Mouse (Mus musculus): ENCODE data around the gene Spcs3. TPM values are rescaled to one million over a fixed set of nuclear protein-coding genes. Genes with fewer than 3 reads are reported as not detected.
A peak's percentile ranks its signal among the peaks of the same experiment; 100 is the strongest.

Spcs3 gene
- polyA plus RNA-seq (2016; fragmentation: Nextera tagmentation; extraction: Ambion mirVana), result 76.5 and 79.0 TPM in 2 replicates

- Histone ChIP-seq H3K4me2 (replicated peaks) (peak within 1 kb of the TSS; percentile 56), H3K4me3 (peak within 1 kb of the TSS; percentile 89), H3K9ac (replicated peaks) (peak within 1 kb of the TSS; percentile 91), H3K9me3 (no peaks in the 10 kb centered on the region), H3K36me3 (no peaks in the 10 kb centered on the region), H3K4me1 (peaks cover 16% of the 10 kb centered on the region), H3K27ac (replicated peaks) (peak within 1 kb of the TSS; percentile 82), H3K27me3 (no peaks in the 10 kb centered on the region)
- peak; percentile 94 for ATAC-seq (ENCODE audit: low FRiP score, low read depth)
- WGBS, result under 1% methylated on average over 82 of the region's 89 CpGs
These were observed at the start of gene Spcs3, which contains the start of gene Asb5 for GRCm38 (mm10) chr8:54529382-54530296. Gene Spcs3, minus strand, starts transcription at chr8:54529998. Gene Asb5, plus strand, starts transcription at chr8:54529580.

- Histone ChIP-seq H3K4me1 (no peaks in the 10 kb centered on the region), H3K4me2 (replicated peaks) (no peak overlapping the region), H3K4me3 (no peak overlapping the region), H3K36me3 (no peaks in the 10 kb centered on the region), H3K27me3 (no peaks in the 10 kb centered on the region), H3K9ac (replicated peaks) (no peak overlapping the region), H3K9me3 (no peaks in the 10 kb centered on the region), H3K27ac (replicated peaks) (no peak overlapping the region)
- no peak for ATAC-seq (ENCODE audit: low FRiP score, low read depth)
- 70% methylated on average over 15 of the region's 15 CpGs for WGBS
These were observed 41.1 kb upstream of the Spcs3 start for GRCm38 (mm10) chr8:54570618-54571609.

GRCm38 (mm10) chr8:54567168-54567567 lies 37.4 kb upstream of the Spcs3 start:
- no peak for ATAC-seq (ENCODE audit: low FRiP score, low read depth)
- Histone ChIP-seq H3K36me3 (no peaks in the 10 kb centered on the region), H3K9me3 (no peaks in the 10 kb centered on the region), H3K9ac (replicated peaks) (no peak overlapping the region), H3K27ac (replicated peaks) (no peak overlapping the region), H3K4me2 (replicated peaks) (no peak overlapping the region), H3K27me3 (no peaks in the 10 kb centered on the region), H3K4me1 (no peaks in the 10 kb centered on the region), H3K4me3 (no peak overlapping the region)
- 82% methylated on average over 2 of the region's 2 CpGs for WGBS

DNA sequence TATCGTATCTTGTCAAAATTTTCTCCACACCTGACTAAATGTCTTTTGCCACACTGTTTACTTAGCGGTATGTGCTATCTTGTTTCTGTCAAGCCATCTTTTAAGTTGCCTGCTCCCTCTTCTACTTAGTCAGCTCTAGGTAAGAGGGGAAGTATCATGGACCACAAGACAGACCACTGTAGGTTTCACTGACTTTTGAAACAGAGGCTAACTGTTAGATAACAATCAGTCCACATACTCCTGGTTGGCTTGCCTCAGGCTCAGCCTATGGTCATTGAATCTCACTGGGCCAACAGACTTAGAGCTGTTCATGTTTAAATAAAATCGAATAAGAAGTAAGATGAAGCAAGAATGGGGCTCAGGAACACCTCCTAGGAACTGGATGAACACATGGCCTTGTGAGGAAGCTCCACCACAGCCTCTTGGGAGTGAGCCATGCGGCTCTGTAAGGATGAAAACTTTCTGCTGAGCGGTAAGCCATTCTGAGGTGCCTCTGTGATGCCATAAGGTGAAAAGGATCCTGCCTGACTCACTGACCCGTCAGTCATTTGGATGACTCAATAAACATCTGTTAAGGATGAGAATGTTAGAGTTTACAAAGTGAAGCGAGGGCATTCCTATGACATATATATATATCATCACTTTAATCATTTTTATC lies 35.9 kb upstream of the Spcs3 start:
- ATAC-seq (ENCODE audit: low FRiP score, low read depth), result no peak
- Histone ChIP-seq H3K9ac (replicated peaks) (no peak overlapping the region), H3K4me3 (no peak overlapping the region), H3K9me3 (no peaks in the 10 kb centered on the region), H3K27me3 (no peaks in the 10 kb centered on the region), H3K27ac (replicated peaks) (no peak overlapping the region), H3K36me3 (no peaks in the 10 kb centered on the region), H3K4me2 (replicated peaks) (no peak overlapping the region), H3K4me1 (no peaks in the 10 kb centered on the region)
- WGBS, result 91% methylated on average over 7 of the region's 7 CpGs

DNA sequence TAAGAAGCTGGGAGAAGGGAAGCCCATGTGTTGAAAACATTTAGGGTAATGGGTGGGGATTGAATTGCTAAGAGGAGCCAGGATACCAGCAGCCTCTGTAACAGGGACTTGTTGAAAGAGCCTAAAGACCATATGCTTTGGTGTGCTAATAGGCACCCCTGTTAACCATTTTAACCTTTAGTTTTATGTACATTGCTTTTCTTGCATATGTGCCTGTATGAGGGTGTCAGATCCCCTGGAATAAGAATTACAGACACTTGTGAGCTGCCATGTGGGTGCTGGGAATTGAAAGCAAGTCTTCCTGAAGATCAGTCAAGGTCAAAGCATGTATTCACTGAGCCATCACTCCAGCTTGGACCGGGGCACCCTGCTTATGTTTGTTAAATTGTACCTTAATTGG lies 35.4 kb upstream of the Spcs3 start:
- no peaks in the 10 kb centered on the region for H3K27me3 ChIP-seq
- no peak overlapping the region for H3K4me2 ChIP-seq (replicated peaks)
- 100% methylated on average over 1 of the region's 1 CpGs for WGBS
- H3K27ac ChIP-seq (replicated peaks), result no peak overlapping the region
- H3K9ac ChIP-seq (replicated peaks), result no peak overlapping the region
- no peaks in the 10 kb centered on the region for H3K4me1 ChIP-seq
- ATAC-seq (ENCODE audit: low FRiP score, low read depth), result no peak
- no peak overlapping the region for H3K4me3 ChIP-seq
- H3K36me3 ChIP-seq, result no peaks in the 10 kb centered on the region
- no peaks in the 10 kb centered on the region for H3K9me3 ChIP-seq

DNA sequence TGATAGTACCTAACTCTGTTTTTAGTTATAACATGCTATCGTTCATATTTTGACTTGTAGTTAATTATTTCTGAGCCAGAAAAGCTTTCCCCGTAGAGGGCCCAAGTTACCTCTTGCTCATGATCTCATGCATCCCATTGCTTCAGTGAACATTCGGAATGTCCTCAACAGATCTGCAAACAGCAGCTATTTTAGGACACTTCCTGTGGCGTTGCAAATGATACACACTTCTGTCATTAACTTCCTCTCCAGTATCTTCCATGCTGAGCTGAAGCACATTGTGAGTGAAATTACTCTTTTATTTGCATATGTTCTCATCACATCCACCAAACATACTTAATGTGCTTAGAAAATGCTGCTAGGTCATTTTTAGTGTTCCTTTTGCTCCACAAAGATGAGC lies 32.3 kb upstream of the Spcs3 start:
- no peak overlapping the region for H3K27ac ChIP-seq (replicated peaks)
- H3K9me3 ChIP-seq, result no peaks in the 10 kb centered on the region
- 84% methylated on average over 4 of the region's 4 CpGs for WGBS
- H3K36me3 ChIP-seq, result no peaks in the 10 kb centered on the region
- H3K4me2 ChIP-seq (replicated peaks), result no peak overlapping the region
- ATAC-seq (ENCODE audit: low FRiP score, low read depth), result no peak
- H3K4me3 ChIP-seq, result no peak overlapping the region
- no peaks in the 10 kb centered on the region for H3K4me1 ChIP-seq
- H3K27me3 ChIP-seq, result no peaks in the 10 kb centered on the region
- no peak overlapping the region for H3K9ac ChIP-seq (replicated peaks)

DNA sequence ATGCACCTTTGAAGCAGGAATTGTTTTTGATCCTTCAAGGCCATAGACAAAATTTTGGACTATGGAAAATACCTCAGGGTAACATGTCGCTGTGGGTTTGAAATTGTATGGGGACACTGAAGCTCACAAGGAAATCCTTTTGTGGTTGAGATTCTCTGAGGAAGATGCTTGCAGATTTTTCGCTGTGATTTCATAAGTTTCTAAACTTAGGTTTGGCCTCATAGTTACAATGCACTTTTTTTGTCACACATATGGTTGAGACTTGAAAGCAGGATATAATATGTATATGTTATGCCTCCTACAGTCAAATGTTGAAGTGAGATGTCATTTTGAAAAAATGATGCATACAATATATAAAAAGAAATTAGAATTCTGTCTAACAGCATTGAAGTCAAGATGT lies 25.1 kb upstream of the Spcs3 start:
- Histone ChIP-seq H3K4me3 (no peak overlapping the region), H3K27me3 (no peaks in the 10 kb centered on the region), H3K4me1 (no peaks in the 10 kb centered on the region), H3K9me3 (no peaks in the 10 kb centered on the region), H3K4me2 (replicated peaks) (no peak overlapping the region), H3K36me3 (no peaks in the 10 kb centered on the region), H3K27ac (replicated peaks) (no peak overlapping the region), H3K9ac (replicated peaks) (no peak overlapping the region)
- 82% methylated on average over 2 of the region's 2 CpGs for WGBS
- ATAC-seq (ENCODE audit: low FRiP score, low read depth), result no peak

DNA sequence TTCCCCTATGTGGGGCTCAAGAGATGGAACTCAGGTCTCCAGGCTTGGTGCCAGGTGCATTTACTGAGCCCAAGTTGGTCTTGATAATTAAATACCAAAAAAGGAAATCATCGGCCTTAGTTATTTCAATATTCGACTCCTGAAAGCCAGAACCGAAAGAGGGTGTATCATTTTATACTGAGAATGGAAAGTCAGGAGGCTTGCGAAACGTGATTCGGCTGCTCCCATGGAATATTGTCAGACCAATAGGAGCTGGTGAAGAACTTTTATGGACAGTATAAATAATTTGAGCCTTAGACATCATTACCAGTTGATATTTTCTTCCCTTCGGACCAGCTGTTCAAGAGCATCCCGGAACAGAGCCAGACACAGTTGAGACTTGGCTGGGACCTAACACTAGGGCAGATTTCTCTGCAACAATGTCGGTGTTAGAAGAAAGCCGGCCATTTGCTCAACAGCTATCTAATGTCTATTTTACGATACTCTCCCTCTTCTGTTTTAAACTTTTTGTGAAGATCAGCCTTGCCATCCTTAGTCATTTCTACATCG lies 20.3 kb upstream of the Spcs3 start:
- no peaks in the 10 kb centered on the region for H3K36me3 ChIP-seq
- no peak overlapping the region for H3K4me3 ChIP-seq
- H3K9me3 ChIP-seq, result no peaks in the 10 kb centered on the region
- no peaks in the 10 kb centered on the region for H3K27me3 ChIP-seq
- no peak for ATAC-seq (ENCODE audit: low FRiP score, low read depth)
- H3K4me1 ChIP-seq, result no peaks in the 10 kb centered on the region
- H3K9ac ChIP-seq (replicated peaks), result no peak overlapping the region
- WGBS, result 94% methylated on average over 12 of the region's 12 CpGs
- no peak overlapping the region for H3K4me2 ChIP-seq (replicated peaks)
- H3K27ac ChIP-seq (replicated peaks), result no peak overlapping the region

GRCm38 (mm10) chr8:54548383-54548782 lies 18.6 kb upstream of the Spcs3 start:
- H3K27ac ChIP-seq (replicated peaks), result no peak overlapping the region
- no peaks in the 10 kb centered on the region for H3K9me3 ChIP-seq
- H3K4me2 ChIP-seq (replicated peaks), result no peak overlapping the region
- H3K36me3 ChIP-seq, result no peaks in the 10 kb centered on the region
- ATAC-seq (ENCODE audit: low FRiP score, low read depth), result no peak
- H3K4me3 ChIP-seq, result no peak overlapping the region
- no peaks in the 10 kb centered on the region for H3K4me1 ChIP-seq
- peaks cover 2% of the 10 kb centered on the region; the same call in 1 of the 2 replicates for H3K27me3 ChIP-seq
- 66% methylated on average over 6 of the region's 6 CpGs for WGBS
- H3K9ac ChIP-seq (replicated peaks), result no peak overlapping the region

DNA sequence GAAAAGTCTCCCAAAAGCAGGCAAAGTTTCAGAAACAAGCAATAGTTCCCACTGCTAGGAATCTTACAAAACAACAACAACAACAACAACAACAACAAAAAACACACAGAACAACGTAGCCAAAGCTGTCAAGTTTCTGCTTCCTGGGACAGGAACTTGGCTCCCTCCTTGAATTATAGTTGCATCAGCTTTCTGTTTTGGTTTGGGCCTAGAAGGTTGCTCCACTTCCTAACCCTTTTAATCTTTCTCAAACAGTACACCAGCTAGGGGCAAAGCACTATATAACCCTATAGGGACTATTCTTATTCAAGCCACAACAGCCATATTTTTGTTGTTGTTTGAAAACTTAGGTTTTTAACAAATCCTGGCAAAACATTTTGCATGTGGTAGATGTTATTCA lies 11.5 kb upstream of the Spcs3 start:
- H3K27me3 ChIP-seq, result peaks cover 4% of the 10 kb centered on the region; the same call in 1 of the 2 replicates
- 0 out of 2 replicates have a peak, but pooled peaks cover 4% of the 10 kb centered on the region for H3K9me3 ChIP-seq
- H3K4me3 ChIP-seq, result no peak overlapping the region
- H3K4me1 ChIP-seq, result no peaks in the 10 kb centered on the region
- ATAC-seq (ENCODE audit: low FRiP score, low read depth), result no peak
- H3K27ac ChIP-seq (replicated peaks), result no peak overlapping the region
- no peak overlapping the region for H3K9ac ChIP-seq (replicated peaks)
- H3K36me3 ChIP-seq, result no peaks in the 10 kb centered on the region
- H3K4me2 ChIP-seq (replicated peaks), result no peak overlapping the region
- WGBS, result 73% methylated on average over 1 of the region's 1 CpGs

GRCm38 (mm10) chr8:54537285-54537684 lies 7.5 kb upstream of the Spcs3 start:
- H3K4me2 ChIP-seq (replicated peaks), result no peak overlapping the region
- 0 out of 2 replicates have a peak, but pooled peaks cover 4% of the 10 kb centered on the region for H3K9me3 ChIP-seq
- H3K27ac ChIP-seq (replicated peaks), result no peak overlapping the region
- WGBS, result 93% methylated on average over 3 of the region's 3 CpGs
- H3K4me3 ChIP-seq, result no peak overlapping the region
- no peaks in the 10 kb centered on the region for H3K4me1 ChIP-seq
- H3K9ac ChIP-seq (replicated peaks), result no peak overlapping the region
- peak; percentile 19; the same call in 1 of the 2 replicates for ATAC-seq (ENCODE audit: low FRiP score, low read depth)
- no peaks in the 10 kb centered on the region for H3K36me3 ChIP-seq
- no peaks in the 10 kb centered on the region for H3K27me3 ChIP-seq
